8 mouse cellular contexts compared by ENCODE assay signal in the genomic region with DNA sequence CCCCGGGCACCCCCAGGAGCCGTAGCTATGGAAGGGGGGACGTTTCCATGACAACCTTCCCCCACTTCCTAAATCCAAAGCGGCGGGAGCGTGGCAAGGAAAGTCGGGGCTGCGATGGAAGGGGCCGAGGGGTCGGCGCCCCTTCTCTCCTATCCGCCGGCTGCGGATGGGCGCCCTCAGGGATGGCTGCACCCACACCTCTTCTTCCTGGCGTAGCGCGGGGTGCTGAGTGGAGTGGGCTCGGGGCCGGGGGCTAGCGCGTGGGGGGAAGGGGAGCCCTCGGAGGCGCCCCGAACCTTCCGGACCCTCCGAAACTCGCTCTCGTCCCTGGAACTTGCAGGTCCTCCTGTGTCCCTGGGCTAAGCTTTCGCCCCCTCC. TPM values are rescaled to one million over a fixed set of nuclear protein-coding genes. Genes with fewer than 3 reads are reported as not detected.
DNase-seq lines count a peak whose midpoint lies in the region; ATAC-seq and TF ChIP-seq lines count a peak whose summit lies in the region.

No protein-coding gene starts in this region.

- 0% methylated on average over 29 of the region's 30 CpGs for WGBS in embryonic facial prominence, embryonic 12.5 days
- 0% methylated on average over 29 of the region's 30 CpGs for WGBS in hindbrain, embryonic 14.5 days
- WGBS in midbrain, embryonic 15.5 days: 0% methylated on average over 30 of the region's 30 CpGs

- H3K9me3 ChIP-seq in embryonic facial prominence, embryonic 12.5 days: no peaks in the 10 kb centered on the region
- no peaks in the 10 kb centered on the region for H3K9me3 ChIP-seq in hindbrain, embryonic 14.5 days (ENCODE audit: control insufficient read depth, low read length)
- H3K9me3 ChIP-seq in midbrain, embryonic 15.5 days: no peaks in the 10 kb centered on the region

- intact Hi-C loops in left cerebral cortex, adult 2 months (cut with DNase I): loop anchor here (2.0 to 10.0 kb wide), 6 partner anchors 54 to 796 kb away; no protein-coding TSS in a partner anchor
- intact Hi-C loops in left cerebral cortex, postnatal 10 days (cut with DNase I): loop anchor here (2.0 to 10.0 kb wide), 3 partner anchors 168 to 793 kb away; no protein-coding TSS in a partner anchor

- peak overlapping the region; percentile 96 for H3K27ac ChIP-seq in left cerebral cortex, adult 2 months
- peak overlapping the region; percentile 75 for H3K27ac ChIP-seq in embryonic facial prominence, embryonic 12.5 days
- H3K27ac ChIP-seq in hindbrain, embryonic 14.5 days: peak overlapping the region; percentile 87
- peak overlapping the region; percentile 93 for H3K27ac ChIP-seq in midbrain, embryonic 15.5 days

- peak overlapping the region; percentile 82 for H3K9ac ChIP-seq in embryonic facial prominence, embryonic 12.5 days
- peak overlapping the region; percentile 91 for H3K9ac ChIP-seq in hindbrain, embryonic 14.5 days
- peak overlapping the region; percentile 74 for H3K9ac ChIP-seq in midbrain, embryonic 15.5 days

- no peaks in the 10 kb centered on the region for H3K36me3 ChIP-seq in embryonic facial prominence, embryonic 12.5 days
- no peaks in the 10 kb centered on the region for H3K36me3 ChIP-seq in hindbrain, embryonic 14.5 days (replicated peaks; ENCODE audit: control insufficient read depth, insufficient read depth)
- H3K36me3 ChIP-seq in midbrain, embryonic 15.5 days (replicated peaks): no peaks in the 10 kb centered on the region

- no peaks in the 10 kb centered on the region for H3K27me3 ChIP-seq in embryonic facial prominence, embryonic 12.5 days
- H3K27me3 ChIP-seq in hindbrain, embryonic 14.5 days (ENCODE audit: control insufficient read depth, insufficient read depth, low read length): 0 out of 2 replicates have a peak, but pooled peaks cover 4% of the 10 kb centered on the region
- H3K27me3 ChIP-seq in midbrain, embryonic 15.5 days (replicated peaks): 0 out of 2 replicates have a peak, but pooled peaks cover 4% of the 10 kb centered on the region

- no peak for TF ChIP-seq CTCF in left cerebral cortex, adult 2 months (IDR thresholded peaks at IDR 0.05)

- H3K4me3 ChIP-seq in left cerebral cortex, adult 2 months: peak overlapping the region; percentile 98
- peak overlapping the region; percentile 76 for H3K4me3 ChIP-seq in embryonic facial prominence, embryonic 12.5 days
- peak overlapping the region; percentile 73 for H3K4me3 ChIP-seq in hindbrain, embryonic 14.5 days (replicated peaks; ENCODE audit: low read length)
- peak overlapping the region; percentile 69 for H3K4me3 ChIP-seq in midbrain, embryonic 15.5 days

- 0 out of 2 replicates have a peak, but pooled peaks have one; percentile 31 for ATAC-seq in embryonic facial prominence, embryonic 12.5 days (ENCODE audit: insufficient number of reproducible peaks, insufficient read depth, low FRiP score, low TSS enrichment)
- ATAC-seq in hindbrain, embryonic 14.5 days (ENCODE audit: low FRiP score): no peak; the same call in 1 of the 2 replicates
- peak; percentile 59 for ATAC-seq in midbrain, embryonic 15.5 days (replicated peaks)

- peak overlapping the region; percentile 74 for H3K4me2 ChIP-seq in embryonic facial prominence, embryonic 12.5 days (replicated peaks)
- peak overlapping the region; percentile 77 for H3K4me2 ChIP-seq in hindbrain, embryonic 14.5 days (replicated peaks)
- peak overlapping the region; percentile 87 for H3K4me2 ChIP-seq in midbrain, embryonic 15.5 days

- H3K4me1 ChIP-seq in embryonic facial prominence, embryonic 12.5 days: peaks cover 21% of the 10 kb centered on the region
- H3K4me1 ChIP-seq in hindbrain, embryonic 14.5 days (replicated peaks; ENCODE audit: control insufficient read depth, insufficient read depth, low read length): peaks cover 21% of the 10 kb centered on the region
- H3K4me1 ChIP-seq in midbrain, embryonic 15.5 days: peaks cover 28% of the 10 kb centered on the region

- no peak for DNase-seq in left cerebral cortex, adult 2 months (ENCODE audit: extremely low spot score in 1 of 2, low spot score in 2 of 2)
- no peak for DNase-seq in left cerebral cortex, postnatal 10 days (ENCODE audit: extremely low spot score in 1 of 2, low spot score in 2 of 2)
- no peak for DNase-seq in hindbrain, embryonic 14.5 days (ENCODE audit: low spot score)
- no peak for DNase-seq in natural killer cell, adult 2 months (ENCODE audit: low spot score in 2 of 2)
- no peak for DNase-seq in spleen, postnatal 36 days (ENCODE audit: low spot score in 2 of 2)
- DNase-seq in cerebellum, adult 9-10 months: no peak

RNA-seq across cellular contexts. Expression of a gene that starts 0.6 kb away (rescaled TPM):
- 100 to 1,000 TPM; 230 to 269 TPM for total RNA-seq in left cerebral cortex, adult 2 months (2021)
- 100 to 1,000 TPM; 217 to 243 TPM for total RNA-seq in left cerebral cortex, postnatal 10 days (2021)
- polyA plus RNA-seq in embryonic facial prominence, embryonic 12.5 days (2016; fragmentation: Nextera tagmentation; extraction: Ambion mirVana): 73.9 and 77.4 TPM in 2 replicates
- polyA plus RNA-seq in hindbrain, embryonic 14.5 days (2014; fragmentation: Nextera tagmentation; extraction: Ambion mirVana): 180 and 202 TPM in 2 replicates
- polyA plus RNA-seq in midbrain, embryonic 15.5 days (2015; fragmentation: Nextera tagmentation; extraction: Ambion mirVana): 263 and 275 TPM in 2 replicates
